Mouse (Mus musculus): ENCODE measurements around the gene Dkk3.

The Dkk3 gene

DNA sequence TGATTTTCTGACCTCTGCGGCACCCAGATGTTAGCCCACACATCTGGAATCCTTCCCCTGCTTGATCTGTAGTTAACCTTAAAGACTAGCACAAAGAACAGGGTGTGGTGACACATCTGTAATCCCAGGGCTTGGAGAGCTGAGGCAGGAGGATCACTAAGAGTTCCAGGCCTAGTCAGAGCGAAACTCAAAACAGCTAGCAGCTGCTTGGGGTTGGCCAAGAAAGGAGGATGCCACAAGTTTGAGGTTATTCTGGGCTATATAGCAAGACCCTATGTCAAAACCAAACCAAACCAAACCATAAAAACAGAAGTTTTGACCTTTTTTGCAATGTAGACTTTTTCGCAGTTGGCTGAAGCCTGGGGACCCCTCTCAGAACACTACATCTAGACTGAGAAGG, 28.2 kb downstream of the Dkk3 start:
- WGBS, result 98% methylated on average over 3 of the region's 3 CpGs

DNA sequence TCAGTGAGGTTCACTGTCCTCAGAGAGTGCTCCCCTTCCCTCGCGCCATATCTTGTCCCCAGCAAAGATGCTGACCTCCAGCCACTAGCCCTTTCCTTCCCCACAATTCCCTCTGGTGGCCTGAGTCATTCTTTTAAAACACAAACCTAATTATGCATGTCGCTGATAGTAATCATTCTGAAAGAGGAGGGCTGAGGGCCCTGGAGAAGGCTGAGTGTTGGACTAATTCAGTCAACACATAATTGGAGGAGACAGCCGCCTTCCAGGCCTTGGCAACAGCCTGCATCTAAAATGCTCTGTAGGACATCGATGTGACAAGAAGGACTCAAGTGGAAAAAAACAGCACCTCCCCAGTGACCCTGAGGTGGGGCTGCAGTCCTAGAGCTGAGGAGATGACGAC, 29.0 kb downstream of the Dkk3 start:
- 67% methylated on average over 6 of the region's 6 CpGs for whole genome bisulfite sequencing

DNA sequence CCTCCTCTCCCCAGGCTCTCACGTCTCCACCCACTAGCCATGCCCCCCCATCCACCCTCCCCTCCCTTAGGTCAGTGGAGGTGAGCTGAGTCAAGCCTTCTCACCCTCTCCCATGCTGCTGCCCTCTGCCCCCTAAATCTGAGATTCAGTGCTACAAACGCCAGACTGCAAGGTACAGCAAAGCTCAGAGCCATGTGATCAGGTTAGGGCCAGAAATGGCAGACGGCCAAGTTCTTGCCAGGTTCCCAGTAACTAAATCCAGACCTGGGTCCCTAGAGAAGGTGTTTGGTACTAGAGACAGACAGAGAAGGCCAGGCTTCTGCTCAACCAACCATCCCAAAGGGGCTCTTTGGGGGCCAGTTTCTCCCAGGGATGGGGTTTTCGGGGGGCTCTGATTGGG, 30.0 kb downstream of the Dkk3 start:
- 74% methylated on average over 4 of the region's 4 CpGs for WGBS

DNA sequence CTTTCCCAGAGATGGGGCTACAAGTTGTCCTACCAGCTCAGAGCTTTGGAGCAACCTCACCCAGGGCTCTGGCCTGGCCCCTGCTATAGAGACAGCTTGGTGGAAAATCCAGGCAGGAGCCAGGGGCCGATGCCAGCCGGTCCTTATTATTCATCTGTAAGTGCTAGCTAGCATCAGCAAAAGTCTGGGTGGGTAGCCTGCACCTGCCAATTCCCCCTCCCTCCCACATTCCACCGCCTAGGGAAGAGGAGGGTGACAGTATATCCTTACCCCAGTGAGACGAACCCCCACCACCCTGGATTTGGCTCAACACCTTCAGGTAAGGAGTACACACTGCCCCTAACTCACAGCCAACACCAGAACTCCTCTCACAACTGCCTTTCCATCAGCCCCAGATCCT, 30.9 kb downstream of the Dkk3 start:
- 41% methylated on average over 4 of the region's 4 CpGs for WGBS

DNA sequence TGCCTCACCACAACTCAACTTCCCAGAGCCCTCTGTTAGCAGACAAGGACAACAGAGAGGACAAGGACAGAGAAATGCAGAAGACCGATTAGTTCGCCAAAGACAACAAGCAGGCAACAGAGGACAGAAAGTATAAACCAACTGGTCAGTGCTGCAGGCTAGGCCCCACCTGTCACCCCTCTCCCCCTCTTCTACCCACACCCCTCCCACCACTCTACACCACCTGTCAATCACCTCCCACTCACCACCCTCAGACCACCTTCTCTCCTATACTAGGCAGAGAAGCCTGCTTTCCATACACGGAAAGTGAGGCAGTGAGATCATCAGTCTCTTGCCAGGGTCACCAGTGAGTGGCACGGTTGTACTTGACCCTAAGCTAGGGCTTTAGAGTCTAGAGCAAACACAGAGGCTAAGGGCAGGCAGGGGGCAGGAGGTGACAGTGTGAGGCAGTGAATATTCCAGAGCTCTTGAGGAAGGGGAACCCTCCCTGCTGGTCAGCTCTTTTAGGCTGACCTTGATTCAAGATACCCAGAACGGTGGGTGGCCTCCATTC, 31.7 kb downstream of the Dkk3 start:
- 64% methylated on average over 5 of the region's 5 CpGs for WGBS

DNA sequence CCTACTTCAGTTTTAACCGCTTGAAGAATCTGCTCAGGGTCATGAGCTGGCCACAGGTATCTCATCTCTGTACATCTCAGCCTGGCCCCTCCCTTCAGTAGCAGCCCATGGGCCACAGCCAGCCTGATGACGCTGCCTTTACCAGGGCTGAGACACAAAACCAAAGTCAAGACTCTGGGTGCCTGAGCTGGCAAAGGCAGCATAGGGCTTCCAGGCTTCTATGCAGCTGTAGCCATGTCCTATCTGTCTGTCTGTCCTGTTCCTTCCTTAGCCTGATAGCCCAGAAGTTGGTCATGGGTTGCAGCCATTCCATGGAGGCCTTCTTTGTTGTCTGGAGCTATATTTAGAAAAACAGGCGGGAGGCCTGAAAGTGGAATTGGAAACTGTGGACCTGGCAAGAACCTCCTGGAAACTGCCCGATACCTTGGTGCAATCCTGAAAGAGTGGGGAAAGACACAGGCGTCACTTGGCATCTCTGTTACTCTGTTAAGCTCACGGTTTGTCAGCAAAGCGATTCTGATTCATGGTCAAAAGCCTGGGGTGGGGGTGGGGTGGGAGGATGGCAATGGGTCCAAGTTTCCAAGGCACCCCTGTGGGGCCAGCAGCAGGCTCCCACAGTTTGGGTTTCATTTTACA, 33.1 kb downstream of the Dkk3 start:
- 56% methylated on average over 7 of the region's 7 CpGs for WGBS

DNA sequence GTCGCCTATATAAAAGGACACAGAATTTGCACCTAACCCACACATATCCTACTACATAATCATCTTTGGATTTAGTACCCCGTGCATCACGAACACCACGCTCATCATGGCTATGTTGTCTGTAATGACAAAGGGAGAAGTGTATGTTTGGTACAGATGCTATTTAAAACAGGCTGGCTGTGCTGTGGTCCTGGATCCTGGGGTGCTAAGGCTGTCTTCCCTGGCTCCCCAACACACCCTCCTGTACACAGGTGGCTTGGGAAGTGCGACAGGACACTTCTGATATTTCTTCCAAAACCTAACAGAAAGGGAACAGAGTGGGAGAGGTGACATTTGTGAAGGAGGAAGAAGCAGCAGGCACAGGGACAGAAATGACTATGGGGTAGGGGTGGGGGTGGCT, 35.2 kb downstream of the Dkk3 start:
- 63% methylated on average over 5 of the region's 5 CpGs for WGBS

DNA sequence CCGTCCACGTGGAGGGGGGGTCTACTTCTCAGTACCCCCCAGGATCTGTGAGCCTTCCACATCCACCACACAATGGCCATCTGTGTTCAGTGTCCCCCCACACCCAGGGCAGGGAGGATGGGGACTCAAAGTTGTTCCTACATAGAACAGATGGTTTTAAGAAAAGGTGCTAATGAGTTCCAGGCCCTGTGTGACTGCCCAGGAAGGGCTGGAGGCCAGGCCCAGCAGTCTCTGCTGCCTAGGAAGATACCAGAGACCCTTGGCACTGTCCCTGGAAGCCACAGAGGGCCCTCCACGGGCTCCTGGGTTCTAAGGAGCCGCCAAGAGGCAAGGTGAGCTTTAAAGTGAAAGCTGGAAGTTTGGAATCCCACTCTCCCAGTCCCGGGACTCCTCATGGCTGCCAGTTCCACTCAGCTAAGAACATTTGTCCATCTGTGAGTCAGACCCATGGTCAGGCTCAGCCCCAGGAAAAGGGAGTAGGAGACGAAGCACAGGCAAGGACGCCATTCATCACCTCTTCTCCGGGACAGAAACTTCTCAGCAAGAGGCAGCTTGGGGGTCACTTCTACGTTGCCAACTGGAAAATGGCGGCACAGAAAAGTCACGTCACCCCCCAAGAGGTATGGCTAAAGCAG, 36.9 kb downstream of the Dkk3 start:
- WGBS, result 65% methylated on average over 11 of the region's 11 CpGs

DNA sequence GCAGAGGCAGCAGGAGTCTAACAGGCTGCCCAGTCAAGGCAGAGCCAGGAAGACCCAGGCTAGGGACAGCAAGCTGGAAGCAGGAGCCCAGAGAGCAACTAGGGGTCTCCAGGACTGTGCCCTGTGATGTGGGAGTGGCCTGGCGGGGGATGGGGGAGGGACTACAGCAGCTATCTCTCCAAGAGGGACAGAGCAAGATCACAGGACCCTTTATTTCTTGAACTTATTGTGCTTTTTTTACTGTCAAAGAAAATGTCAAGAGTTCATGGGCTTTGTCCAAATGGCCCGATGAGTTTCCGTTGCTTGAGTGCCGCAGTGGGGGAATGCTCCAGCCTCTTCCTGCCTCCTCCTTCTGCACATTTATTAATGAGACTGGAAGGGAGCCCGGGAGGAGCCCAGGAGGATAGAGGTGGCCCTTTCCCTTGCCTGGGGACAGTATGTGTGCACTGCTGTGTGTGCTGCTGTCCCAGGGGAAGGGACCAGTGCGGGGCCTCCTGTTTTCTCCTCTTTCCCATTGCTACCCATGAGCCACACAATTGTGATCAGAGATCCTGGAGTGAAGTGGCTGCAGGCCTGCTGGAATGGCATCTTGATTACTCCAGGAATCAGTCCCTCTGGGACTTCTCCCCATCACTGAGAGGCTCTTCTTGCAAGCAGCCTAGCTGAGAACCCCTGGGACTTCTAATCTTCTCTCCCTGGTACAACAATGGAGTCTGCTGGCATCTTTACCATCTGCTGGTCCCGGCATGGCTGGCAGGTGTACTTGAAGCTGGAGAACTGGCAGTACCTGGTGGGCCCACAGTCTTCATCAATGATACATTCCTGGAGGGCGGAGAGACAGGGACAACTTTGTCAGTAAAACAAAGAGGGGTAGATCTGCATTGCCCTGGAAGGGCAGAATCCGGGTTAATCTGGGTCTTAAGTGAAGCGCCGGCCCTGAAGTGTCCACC, 37.7 kb downstream of the Dkk3 start:
- 67% methylated on average over 11 of the region's 11 CpGs for WGBS

DNA sequence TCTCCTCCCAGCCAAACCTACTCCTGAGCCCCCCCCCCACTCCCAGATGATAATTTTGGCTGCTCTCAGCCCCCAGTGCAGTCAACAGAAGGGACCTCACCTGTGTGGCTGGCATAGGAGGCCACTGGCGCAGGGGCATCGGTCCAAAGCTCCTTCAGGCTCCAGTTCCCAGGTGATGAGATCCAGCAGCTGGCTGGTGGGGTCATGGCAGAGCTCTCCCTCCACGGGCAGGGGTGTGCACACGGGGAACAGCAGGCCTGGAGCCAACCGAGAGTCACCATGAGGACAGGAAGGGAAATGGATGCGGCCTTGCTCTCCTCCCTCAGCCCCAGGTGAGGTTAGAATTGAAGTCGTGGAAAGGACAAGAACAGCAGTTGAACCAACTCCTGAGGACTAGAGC, 39.6 kb downstream of the Dkk3 start:
- WGBS, result 86% methylated on average over 7 of the region's 7 CpGs

DNA sequence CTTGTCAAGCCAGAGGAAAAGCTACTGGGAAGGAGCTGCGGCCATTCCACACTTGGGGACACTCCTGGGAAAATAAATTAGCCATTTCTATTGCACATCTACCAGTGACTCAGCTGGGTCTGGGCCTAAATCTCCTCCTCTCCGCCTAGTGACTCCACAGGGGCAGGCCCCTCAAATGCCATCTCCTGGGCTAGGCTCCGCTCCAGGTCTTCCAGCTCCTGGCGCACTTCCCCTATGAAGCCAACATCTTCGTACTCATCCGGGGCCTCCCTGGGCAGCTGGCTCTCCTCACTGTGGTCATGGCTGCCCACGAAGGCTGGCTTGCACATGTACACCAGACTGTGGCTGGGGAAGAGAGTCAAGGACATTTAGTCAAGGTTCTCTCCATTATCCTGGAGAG, 40.8 kb downstream of the Dkk3 start:
- WGBS, result 78% methylated on average over 7 of the region's 7 CpGs

DNA sequence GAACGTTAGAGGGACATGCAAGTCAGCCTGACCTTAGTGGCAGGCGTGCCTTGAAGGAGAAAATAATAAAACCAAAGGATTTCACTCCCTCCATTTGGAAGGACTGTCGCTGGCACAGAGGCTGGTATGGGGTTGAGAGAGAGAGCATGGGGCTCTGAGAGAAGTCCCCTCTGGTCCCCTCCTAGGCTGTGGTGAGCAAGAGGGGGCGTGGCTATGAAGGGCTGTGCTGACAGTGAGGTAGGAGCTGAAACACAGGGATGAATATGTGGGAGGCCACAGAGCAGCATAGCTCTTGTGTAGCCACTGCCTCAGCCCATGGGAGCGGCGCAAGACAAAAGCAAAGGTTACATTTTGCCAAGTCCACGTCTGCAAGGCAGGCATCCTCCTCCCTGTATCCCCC, 41.4 kb downstream of the Dkk3 start:
- 75% methylated on average over 7 of the region's 7 CpGs for WGBS

DNA sequence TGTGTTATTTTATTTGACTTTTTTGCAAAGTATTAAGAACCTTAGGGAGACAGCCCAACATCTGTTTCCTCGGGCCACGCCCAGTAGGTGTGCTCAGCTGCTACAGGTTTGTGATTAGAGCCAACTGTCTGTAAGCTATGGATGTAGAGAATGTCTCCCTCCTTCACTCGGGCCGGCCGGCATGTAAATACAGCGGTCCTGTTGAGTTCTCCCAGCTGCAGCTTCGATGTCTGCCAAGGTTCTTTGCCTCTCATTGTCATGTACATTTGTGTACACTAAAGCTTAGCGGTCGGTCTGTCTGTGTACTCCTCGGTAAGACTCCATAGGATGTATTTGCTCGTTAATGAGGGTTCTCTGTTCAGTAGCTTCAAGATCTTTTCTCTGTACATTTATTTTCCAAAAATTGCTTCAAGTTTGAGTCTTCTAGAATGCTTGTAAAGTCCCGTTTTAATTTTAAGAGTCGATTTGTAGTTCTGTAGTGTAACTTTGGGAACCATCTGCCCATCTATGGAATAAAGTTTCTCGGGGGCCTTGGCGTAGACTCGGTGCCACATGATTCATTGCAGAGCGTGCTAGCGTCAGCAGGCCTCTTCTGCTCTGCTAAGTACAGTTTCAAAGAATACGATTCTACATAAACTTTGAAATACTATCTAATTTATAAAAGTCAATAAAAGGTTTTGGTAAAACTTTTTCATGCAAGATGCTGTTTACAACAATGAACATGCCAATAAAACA, 48.1 kb downstream of the Dkk3 start:
- 55% methylated on average over 19 of the region's 19 CpGs for WGBS

DNA sequence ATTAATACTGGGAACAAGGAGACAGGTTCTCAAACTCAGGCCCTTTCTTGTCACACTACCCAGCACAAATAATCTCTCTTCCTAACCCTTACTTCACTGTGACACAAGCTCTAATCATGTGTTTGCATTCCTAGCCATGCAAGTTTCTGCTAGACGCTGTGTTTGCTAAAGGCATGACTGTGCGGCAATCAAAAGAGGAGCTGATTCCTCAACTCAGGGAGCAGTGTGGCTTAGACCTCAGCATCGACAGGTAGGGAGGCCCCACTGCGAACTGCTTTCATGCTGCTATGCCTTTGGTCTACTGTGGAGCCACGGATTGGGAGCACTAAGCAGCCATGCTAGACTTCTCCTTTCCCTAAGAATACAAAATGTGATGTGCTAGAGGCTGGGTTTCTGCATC, 55.0 kb downstream of the Dkk3 start:
- WGBS, result 86% methylated on average over 5 of the region's 5 CpGs

DNA sequence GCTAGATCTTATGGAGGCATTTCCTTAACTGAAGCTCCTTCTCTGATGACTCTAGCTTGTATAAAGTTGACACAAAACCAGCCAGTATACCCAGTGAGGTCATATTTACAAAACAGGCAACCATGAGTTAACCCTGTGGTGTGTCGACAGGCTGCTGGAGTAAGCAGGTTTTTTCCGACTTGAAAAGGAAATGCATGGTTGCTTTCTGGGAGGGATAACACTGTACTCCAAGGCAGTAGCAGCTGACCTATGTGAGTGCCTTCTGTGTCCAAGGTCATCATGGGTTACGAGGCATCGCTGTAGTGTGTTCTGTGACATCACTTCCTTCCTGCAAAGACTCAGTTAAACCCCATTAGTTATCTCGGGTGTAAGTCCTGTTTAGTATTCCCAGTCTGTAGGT, 55.9 kb downstream of the Dkk3 start:
- 77% methylated on average over 5 of the region's 5 CpGs for WGBS

DNA sequence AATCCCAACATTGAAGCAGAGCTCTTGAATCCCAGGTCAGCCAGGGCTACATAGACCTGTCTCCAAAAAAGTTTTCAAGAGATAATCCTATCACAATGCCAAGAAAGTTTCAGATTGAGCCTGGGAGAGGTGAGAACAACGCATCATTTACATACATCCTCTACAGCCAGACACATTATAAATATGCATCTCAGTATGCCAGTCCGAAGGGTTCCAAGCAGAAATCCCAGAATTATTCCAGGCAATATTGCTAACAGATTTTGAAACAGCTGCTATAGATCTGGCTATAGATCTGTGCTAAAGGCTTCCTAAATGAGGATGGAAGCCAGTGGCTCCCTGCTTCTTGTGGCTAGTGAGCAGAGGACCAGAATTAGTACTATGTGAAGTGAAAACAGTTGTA, 58.0 kb downstream of the Dkk3 start:
- WGBS, result 55% methylated on average over 2 of the region's 2 CpGs

DNA sequence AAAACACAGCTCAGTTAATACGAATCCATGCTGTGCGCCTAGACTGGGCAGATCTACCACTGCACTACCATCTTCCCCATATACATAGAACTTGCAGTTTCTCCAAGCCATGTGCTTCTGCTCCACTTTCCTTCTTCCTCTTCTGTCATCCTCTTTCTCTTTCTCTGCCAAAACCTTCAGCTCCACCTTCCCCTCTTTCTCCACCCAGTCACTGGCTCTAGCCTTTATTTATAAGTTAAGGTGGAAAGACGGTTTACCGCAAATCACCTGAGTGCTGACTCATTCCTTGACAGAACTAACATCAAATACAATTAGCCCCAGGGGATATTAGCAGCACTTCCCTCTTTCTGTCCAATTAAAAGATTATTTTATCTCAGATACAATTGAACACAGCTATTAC, 63.9 kb downstream of the Dkk3 start:
- WGBS, result 88% methylated on average over 4 of the region's 4 CpGs

DNA sequence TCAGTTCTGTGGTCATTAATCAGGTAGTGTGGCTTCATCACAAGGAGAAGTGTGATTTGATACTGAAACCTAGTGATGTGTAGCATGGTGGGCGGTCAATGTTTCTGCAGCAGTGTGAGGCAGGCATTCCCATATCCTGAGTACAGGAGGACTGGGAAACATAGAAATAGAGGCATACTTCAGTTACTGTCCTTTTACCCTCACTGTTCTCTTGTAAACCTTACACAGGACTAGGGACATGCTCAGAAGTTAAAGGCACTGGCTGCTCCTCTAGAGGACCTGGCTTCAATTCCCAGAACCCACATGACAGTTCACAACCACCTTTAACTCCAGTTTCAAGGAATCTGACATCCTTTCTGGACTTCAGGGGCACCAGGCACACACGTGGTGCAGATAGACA, 72.7 kb downstream of the Dkk3 start:
- 92% methylated on average over 2 of the region's 2 CpGs for WGBS

DNA sequence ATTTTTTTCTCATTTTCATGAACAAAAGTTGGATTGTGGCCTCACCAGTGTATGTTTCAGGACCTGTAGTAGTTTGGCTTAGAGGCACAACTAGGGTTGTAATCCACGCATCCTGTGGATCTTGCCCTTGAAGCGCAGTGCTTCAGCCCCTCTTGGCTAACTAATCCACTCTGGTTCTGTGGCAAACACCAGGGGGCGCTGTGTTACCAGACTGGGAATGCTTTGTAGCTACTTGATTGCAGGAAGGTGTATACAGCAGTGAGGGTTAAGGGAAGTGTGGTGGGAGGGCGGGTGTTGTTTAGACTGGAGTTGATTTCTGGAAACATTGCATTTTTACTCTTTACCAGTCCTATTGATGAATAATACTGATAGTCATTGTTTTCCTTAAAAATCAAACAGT, 73.8 kb downstream of the Dkk3 start:
- WGBS, result 26% methylated on average over 4 of the region's 4 CpGs

DNA sequence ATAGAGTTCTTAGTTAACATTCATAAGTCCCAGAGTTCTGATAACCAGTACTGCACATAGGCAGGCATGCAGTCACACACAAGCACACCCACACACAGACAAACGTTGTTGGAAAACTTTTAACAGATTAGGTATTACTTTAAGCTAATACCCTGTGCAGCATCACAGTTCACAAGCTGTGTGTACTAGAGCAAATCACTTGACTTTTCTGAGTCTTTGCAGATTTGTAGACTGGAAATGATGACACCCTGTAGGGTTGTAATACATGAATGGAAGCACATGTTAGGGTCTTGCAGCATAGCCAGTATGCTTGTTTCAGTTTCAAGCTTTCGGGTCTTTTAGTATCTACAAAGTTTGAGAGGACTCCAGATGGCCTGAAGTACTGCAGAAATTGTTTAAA, 74.6 kb downstream of the Dkk3 start:
- 57% methylated on average over 2 of the region's 2 CpGs for WGBS

DNA sequence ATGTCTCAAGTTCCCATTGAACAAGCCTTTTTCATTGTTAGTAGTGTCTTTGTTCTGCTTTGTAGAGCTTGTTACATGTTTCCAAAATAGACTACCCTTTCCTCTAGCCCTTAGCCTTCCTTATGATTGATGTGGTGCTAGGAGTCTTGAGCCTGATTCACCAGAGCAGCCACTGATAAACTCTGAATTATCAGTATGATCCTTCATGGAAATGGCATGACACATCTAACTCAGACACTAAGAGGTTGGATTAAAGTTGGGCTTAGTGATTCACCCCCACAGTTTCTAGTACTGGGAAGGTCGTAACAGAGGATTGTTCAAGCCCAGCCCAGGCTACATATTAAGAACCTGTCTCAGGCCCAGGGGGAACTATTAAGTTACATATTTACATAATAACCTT, 76.2 kb downstream of the Dkk3 start:
- 98% methylated on average over 1 of the region's 1 CpGs for WGBS

DNA sequence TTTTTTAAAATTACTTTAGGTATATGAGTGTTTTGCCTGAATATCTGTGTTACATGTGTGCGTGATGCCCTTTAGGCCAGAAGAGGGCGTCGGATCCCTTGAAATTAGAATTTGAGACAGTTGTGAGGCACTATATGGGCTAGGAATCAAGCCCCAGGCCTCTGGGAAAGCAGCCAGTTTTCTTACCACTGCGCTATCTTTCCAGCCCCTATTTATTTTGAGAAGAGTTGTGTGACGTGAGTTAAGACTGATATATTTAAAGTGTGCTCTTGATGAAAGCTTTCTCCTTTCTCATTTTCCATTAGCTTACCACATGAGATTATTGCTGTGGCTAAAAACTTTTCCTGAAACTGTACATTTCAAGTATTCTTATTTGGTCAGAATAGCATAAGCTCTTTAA, 84.0 kb downstream of the Dkk3 start:
- 87% methylated on average over 5 of the region's 5 CpGs for WGBS

Data from cerebral cortex, adult 2 months (tissue).